Mouse (Mus musculus): ENCODE results near the gene Abcf3.

DNA sequence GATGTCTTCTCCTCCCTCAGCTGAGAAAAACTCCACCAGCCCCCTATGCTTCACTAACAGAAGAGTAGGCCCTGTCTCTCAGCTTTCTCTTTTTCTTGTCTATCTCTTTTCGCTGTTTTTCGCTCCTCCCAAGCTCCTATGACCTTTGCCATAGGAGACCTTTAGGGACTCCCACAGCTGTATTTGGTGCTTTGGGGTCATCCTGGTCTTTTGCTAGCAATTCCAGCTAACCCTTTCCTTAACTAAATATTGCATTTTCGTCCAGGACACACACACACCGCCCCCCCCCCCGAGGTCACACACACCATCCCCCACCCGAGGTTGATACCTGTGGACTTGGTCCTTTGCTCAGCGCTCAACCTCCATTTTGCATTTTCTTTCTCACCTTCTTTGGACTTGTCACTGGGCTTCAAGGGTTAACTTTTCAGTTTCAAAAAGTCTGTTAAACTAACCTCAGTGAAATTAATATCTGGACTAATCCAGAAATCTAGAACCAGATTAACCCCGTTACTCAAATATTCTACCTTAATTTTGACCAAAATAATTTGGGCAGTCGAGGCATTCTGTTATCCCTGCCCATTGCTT, 12.2 kb upstream of the Abcf3 start:
- TF ChIP-seq CTCF (IDR thresholded peaks at IDR 0.05; ENCODE audit: borderline replicate concordance, insufficient read depth, low read length) (no peak), POLR2A (IDR thresholded peaks at IDR 0.05; ENCODE audit: low read depth, low read length) (no peak)
